Mouse (Mus musculus): ENCODE measurements around the gene Ndufb5.
"Not testable (repeated sequence)": the region's sequence is repeated elsewhere in the genome, so short reads cannot be mapped to it uniquely, and the experiment has no call there.

DNA sequence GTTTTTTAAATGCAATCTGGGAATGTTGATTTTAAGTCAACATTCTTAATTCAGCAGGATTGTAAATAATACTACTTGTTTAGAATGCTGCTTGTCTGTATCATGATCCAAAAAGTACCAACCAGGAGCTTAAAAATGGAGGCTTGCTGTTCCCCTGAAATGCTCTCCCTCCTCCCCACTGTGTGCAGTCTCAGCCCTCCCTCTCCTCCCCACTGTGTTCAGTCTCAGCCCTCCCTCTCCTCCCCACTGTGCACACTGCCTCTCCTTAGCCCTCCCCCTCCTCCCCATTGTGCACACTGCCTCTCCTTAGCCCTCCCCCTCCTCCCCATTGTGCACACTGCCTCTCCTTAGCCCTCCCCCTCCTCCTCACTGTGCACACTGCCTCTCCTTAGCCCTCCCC is 8.6 kb downstream of the Ndufb5 start:
- not testable (repeated sequence) for TF ChIP-seq GATA1, TAL1 (IDR thresholded peaks at IDR 0.05; ENCODE audit: low read length)

Measured in erythroblast, embryonic 14.5 days (primary cell).